Mouse (Mus musculus) olfactory bulb, adult 2 months (tissue): ENCODE data around the gene Xrcc6.

Experiments used
- CTCF ChIP-seq: fragments of 200-500 bp; IDR thresholded peaks from 2 replicates; pipeline ENCODE4 v1.5.1; 2012; ENCODE audit warnings: low read depth, mild to moderate bottlenecking, low read length, moderate library complexity; ENCODE audit not compliant: insufficient read depth
- POLR2A ChIP-seq: fragments of 200-500 bp; IDR thresholded peaks from 2 replicates; pipeline ENCODE4 v1.6.1; 2012; ENCODE audit warnings: mild to moderate bottlenecking, low read depth, low read length, moderate library complexity; ENCODE audit not compliant: insufficient read depth

- TF ChIP-seq POLR2A (no peak), CTCF (no peak)
These were observed 47.4 kb upstream of the Xrcc6 start for GRCm38 (mm10) chr15:81940219-81940618.
